ENCODE assay signal across 21 mouse cellular contexts in the genomic region with DNA sequence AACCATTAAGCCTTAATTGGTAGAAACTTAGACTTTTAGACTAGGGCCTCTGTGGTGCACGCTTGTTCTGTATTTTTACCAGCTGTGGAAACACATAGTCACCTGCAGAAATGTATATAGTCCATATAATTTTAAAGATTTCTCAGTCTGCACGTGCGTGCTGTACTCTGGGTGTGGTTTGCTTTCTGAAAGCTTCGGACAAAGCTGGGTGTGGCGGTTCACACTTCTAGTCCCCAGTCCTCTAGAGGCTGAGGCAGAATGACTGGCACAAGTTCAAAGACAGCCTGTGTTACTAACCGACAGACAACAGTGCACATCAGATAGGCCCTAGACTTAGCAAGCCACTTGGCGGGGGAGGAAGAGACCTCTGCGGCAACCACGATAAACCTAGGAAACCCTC. TPM values are rescaled to one million over a fixed set of nuclear protein-coding genes. Genes with fewer than 3 reads are reported as not detected.
DNase-seq lines count a peak whose midpoint lies in the region; ATAC-seq and TF ChIP-seq lines count a peak whose summit lies in the region.
"Had no signal": no experiment of that assay in that cellular context is flagged by ENCODE, and none has a peak within 500 bp of the region (broad histone marks: within the 10 kb centered on the region; RNA-seq: fewer than 3 reads in every experiment).

No protein-coding gene starts in this region.

- H3K9me3 ChIP-seq in heart, embryonic 10.5 days, result no peaks in the 10 kb centered on the region
- H3K9me3 ChIP-seq in MEL (replicated peaks; ENCODE audit: insufficient read depth, low read length), result no peaks in the 10 kb centered on the region
- no peaks in the 10 kb centered on the region for H3K9me3 ChIP-seq in intestine, embryonic 16.5 days (ENCODE audit: control insufficient read depth, low read length)
- no peaks in the 10 kb centered on the region for H3K9me3 ChIP-seq in forebrain, postnatal 0 days (ENCODE audit: low read length)
- H3K9me3 ChIP-seq: embryonic facial prominence, embryonic 15.5 days; G1E; hindbrain, embryonic 13.5 days; midbrain, embryonic 10.5 days; neural tube, embryonic 13.5 days had no signal

- 86% methylated on average over 9 of the region's 9 CpGs for WGBS in heart, embryonic 10.5 days
- 80% methylated on average over 9 of the region's 9 CpGs for WGBS in intestine, embryonic 16.5 days
- WGBS in forebrain, postnatal 0 days, result 91% methylated on average over 9 of the region's 9 CpGs

- no peak for TF ChIP-seq POLR2A in MEL (IDR thresholded peaks at IDR 0.05; ENCODE audit: control insufficient read depth in 1 of 2, insufficient read depth in 1 of 2, low read depth in 1 of 2, low read length in 2 of 2, poor library complexity in 1 of 2)

- H3K4me3 ChIP-seq in heart, embryonic 10.5 days, result no peak overlapping the region
- H3K4me3 ChIP-seq in layer of hippocampus, adult 2 months, result no peak overlapping the region
- H3K4me3 ChIP-seq in MEL (ENCODE audit: control insufficient read depth in 1 of 2, insufficient read depth in 1 of 2, low read depth in 2 of 2, low read length in 2 of 2), result peak overlapping the region in 1 of 2 experiments; percentile 9; a peak in 2 of 4 replicates
- H3K4me3 ChIP-seq in intestine, embryonic 16.5 days (ENCODE audit: low read length), result no peak overlapping the region
- H3K4me3 ChIP-seq in forebrain, postnatal 0 days (ENCODE audit: low read depth, low read length), result no peak overlapping the region
- H3K4me3 ChIP-seq: embryonic facial prominence, embryonic 15.5 days; hindbrain, embryonic 13.5 days; midbrain, embryonic 10.5 days; myocyte; neural tube, embryonic 13.5 days had no signal

- peak; percentile 69 to 79 for TF ChIP-seq EP300 in MEL (IDR thresholded peaks at IDR 0.05; ENCODE audit: low read depth in 1 of 2, low read length in 2 of 2)

- no peaks in the 10 kb centered on the region for H3K79me2 ChIP-seq in MEL (ENCODE audit: control insufficient read depth, insufficient read depth, low read length, poor library complexity)

- 0 out of 2 replicates have a peak overlapping the region, but pooled peaks have one; percentile 27 for H3K9ac ChIP-seq in MEL (ENCODE audit: control insufficient read depth, low read depth, low read length, poor library complexity, severe bottlenecking)
- no peak overlapping the region for H3K9ac ChIP-seq in intestine, embryonic 16.5 days (ENCODE audit: low read depth, low read length)
- H3K9ac ChIP-seq in forebrain, postnatal 0 days, result no peak overlapping the region
- H3K9ac ChIP-seq: embryonic facial prominence, embryonic 15.5 days; hindbrain, embryonic 13.5 days; neural tube, embryonic 13.5 days had no signal

- no peaks in the 10 kb centered on the region for H3K36me3 ChIP-seq in heart, embryonic 10.5 days
- peaks cover 0 to 3% of the 10 kb centered on the region in 2 experiments; a peak in 2 of 4 replicates for H3K36me3 ChIP-seq in MEL (ENCODE audit: control insufficient read depth in 1 of 2, insufficient read depth in 2 of 2, low read length in 2 of 2)
- H3K36me3 ChIP-seq in intestine, embryonic 16.5 days (ENCODE audit: control insufficient read depth, insufficient read depth, low read length), result no peaks in the 10 kb centered on the region
- H3K36me3 ChIP-seq in forebrain, postnatal 0 days (ENCODE audit: insufficient read depth), result no peaks in the 10 kb centered on the region
- H3K36me3 ChIP-seq: embryonic facial prominence, embryonic 15.5 days; G1E; hindbrain, embryonic 13.5 days; midbrain, embryonic 10.5 days; neural tube, embryonic 13.5 days had no signal

- H3K27me3 ChIP-seq in heart, embryonic 10.5 days (ENCODE audit: insufficient read depth, poor library complexity, severe bottlenecking), result no peaks in the 10 kb centered on the region
- no peaks in the 10 kb centered on the region for H3K27me3 ChIP-seq in MEL (ENCODE audit: control insufficient read depth in 1 of 2, insufficient read depth in 2 of 2, low read length in 2 of 2)
- no peaks in the 10 kb centered on the region for H3K27me3 ChIP-seq in intestine, embryonic 16.5 days (replicated peaks; ENCODE audit: control insufficient read depth, insufficient read depth, low read length)
- H3K27me3 ChIP-seq in forebrain, postnatal 0 days (ENCODE audit: insufficient read depth, low read length), result no peaks in the 10 kb centered on the region
- H3K27me3 ChIP-seq: embryonic facial prominence, embryonic 15.5 days; hindbrain, embryonic 13.5 days; neural tube, embryonic 13.5 days had no signal

- TF ChIP-seq CTCF in layer of hippocampus, adult 2 months (conservative IDR thresholded peaks at IDR 0.05), result no peak
- no peak for TF ChIP-seq CTCF in MEL (IDR thresholded peaks at IDR 0.05 in 2 of 3, conservative IDR thresholded peaks at IDR 0.05 in 1 of 3; ENCODE audit: control insufficient read depth in 1 of 3, insufficient read depth in 1 of 3, low read depth in 2 of 3, low read length in 3 of 3, poor library complexity in 1 of 3, severe bottlenecking in 1 of 3)
- TF ChIP-seq CTCF in forebrain, postnatal 0 days (IDR thresholded peaks at IDR 0.05; ENCODE audit: low read depth), result no peak

- peak; percentile 50 for ATAC-seq in intestine, embryonic 16.5 days
- no peak for ATAC-seq in forebrain, postnatal 0 days
- ATAC-seq: forebrain, embryonic 14.5 days; midbrain, embryonic 16.5 days had no signal

- no peak overlapping the region for H3K4me2 ChIP-seq in intestine, embryonic 16.5 days (ENCODE audit: low read depth, low read length)
- H3K4me2 ChIP-seq in forebrain, postnatal 0 days (ENCODE audit: low read depth), result no peak overlapping the region
- H3K4me2 ChIP-seq: embryonic facial prominence, embryonic 15.5 days; hindbrain, embryonic 13.5 days; neural tube, embryonic 13.5 days had no signal

- TF ChIP-seq RAD21 in MEL (IDR thresholded peaks at IDR 0.05; ENCODE audit: low read depth, low read length), result no peak

- intact Hi-C loops in heart, postnatal 25 days (cut with DNase I), result no loop called here
- intact Hi-C loops in gastrocnemius, postnatal 14 days (cut with DNase I; ENCODE audit: low total_unique reads), result no loop called here

- no peak overlapping the region for H3K27ac ChIP-seq in heart, embryonic 10.5 days
- H3K27ac ChIP-seq in layer of hippocampus, adult 2 months, result 0 out of 2 replicates have a peak overlapping the region, but pooled peaks have one; percentile 36
- H3K27ac ChIP-seq in MEL (ENCODE audit: control insufficient read depth, low read depth, low read length), result peak overlapping the region; percentile 57
- no peak overlapping the region for H3K27ac ChIP-seq in intestine, embryonic 16.5 days (ENCODE audit: low read length)
- no peak overlapping the region for H3K27ac ChIP-seq in forebrain, postnatal 0 days (ENCODE audit: low read depth, low read length)
- H3K27ac ChIP-seq: embryonic facial prominence, embryonic 15.5 days; hindbrain, embryonic 13.5 days; midbrain, embryonic 10.5 days; neural tube, embryonic 13.5 days had no signal

- H3K4me1 ChIP-seq in heart, embryonic 10.5 days, result no peaks in the 10 kb centered on the region
- peaks cover 3 to 7% of the 10 kb centered on the region in 2 experiments; a peak in 1 of 4 replicates for H3K4me1 ChIP-seq in MEL (ENCODE audit: control insufficient read depth in 1 of 2, insufficient read depth in 2 of 2, low read length in 2 of 2)
- no peaks in the 10 kb centered on the region for H3K4me1 ChIP-seq in intestine, embryonic 16.5 days (ENCODE audit: control insufficient read depth, insufficient read depth, low read length)
- H3K4me1 ChIP-seq in forebrain, postnatal 0 days (ENCODE audit: insufficient read depth), result no peaks in the 10 kb centered on the region
- H3K4me1 ChIP-seq: embryonic facial prominence, embryonic 15.5 days; hindbrain, embryonic 13.5 days; midbrain, embryonic 10.5 days; neural tube, embryonic 13.5 days had no signal

- peak; percentile 5 for DNase-seq in heart, postnatal 25 days (ENCODE audit: low spot score)
- DNase-seq in heart, embryonic 10.5 days (ENCODE audit: low spot score), result no peak
- no peak for DNase-seq in layer of hippocampus, adult 2 months (ENCODE audit: low spot score in 2 of 2)
- no peak for DNase-seq in layer of hippocampus, postnatal 10 days (ENCODE audit: low spot score in 2 of 2)
- peak; percentile 89 for DNase-seq in MEL (ENCODE audit: low read depth, low spot score)
- DNase-seq in forebrain, postnatal 0 days, result no peak
- no peak for DNase-seq in gastrocnemius, postnatal 14 days
- DNase-seq: adrenal gland, postnatal 10 days; cerebellum, adult 2 months; cerebellum, postnatal 36 days; gastrocnemius, postnatal 25 days; retina, postnatal 1 day had no signal

TF ChIP-seq in MEL, 35 proteins besides CTCF, POLR2A, EP300 and RAD21 (continues in another document):
- TF ChIP-seq MEF2A (IDR thresholded peaks at IDR 0.05; ENCODE audit: extremely low read depth, insufficient replicate concordance, low read depth, low read length, poor library complexity, severe bottlenecking), result no peak
- no peak for TF ChIP-seq HCFC1 (IDR thresholded peaks at IDR 0.05; ENCODE audit: low read depth, low read length)
- TF ChIP-seq KAT2A (conservative IDR thresholded peaks at IDR 0.05; ENCODE audit: low read depth, low read length), result no peak
- TF ChIP-seq MXI1 (IDR thresholded peaks at IDR 0.05; ENCODE audit: low read depth, low read length), result peak; percentile 42
- no peak for TF ChIP-seq POLR2AphosphoS5 (IDR thresholded peaks at IDR 0.05; ENCODE audit: borderline replicate concordance, low read depth, low read length)
- TF ChIP-seq BHLHE40 (IDR thresholded peaks at IDR 0.05; ENCODE audit: borderline replicate concordance, low read depth, low read length), result peak; percentile 93
- TF ChIP-seq TBP (IDR thresholded peaks at IDR 0.05; ENCODE audit: low read depth, low read length), result 0 out of 2 replicates have a peak, but pooled peaks have one; percentile 36
- no peak for TF ChIP-seq ZKSCAN1 (IDR thresholded peaks at IDR 0.05; ENCODE audit: low read depth, low read length)
- peak; percentile 87 for TF ChIP-seq MAX (IDR thresholded peaks at IDR 0.05; ENCODE audit: low read length)
- no peak for TF ChIP-seq E2F4 (IDR thresholded peaks at IDR 0.05; ENCODE audit: borderline replicate concordance, low read depth, low read length)
- TF ChIP-seq MYB (IDR thresholded peaks at IDR 0.05; ENCODE audit: low read depth, low read length), result peak; percentile 53; the same call in 1 of the 2 replicates

RNA-seq across cellular contexts. Expression of a gene that starts 56.2 kb away (rescaled TPM):
- 10 to 100 TPM; 52.7 to 55.2 TPM for total RNA-seq in heart, postnatal 25 days (2021)
- polyA plus RNA-seq in heart, embryonic 10.5 days (2016; fragmentation: Nextera tagmentation; extraction: Ambion mirVana), result 39.3 and 47.8 TPM in 2 replicates
- 100 to 1,000 TPM; 152 to 153 TPM for total RNA-seq in layer of hippocampus, adult 2 months (2021)
- total RNA-seq in layer of hippocampus, postnatal 10 days (2021), result 100 to 1,000 TPM; 219 to 238 TPM
- total RNA-seq in MEL (2012; rRNA removed), result 8.8 and 10.3 TPM in 2 replicates
- 10 to 100 TPM in 1 of 2 experiments, not detected in 1; 20.1 TPM for polyA plus RNA-seq in MEL (2012; ENCODE audit: insufficient read depth in 1 of 2, insufficient read length in 2 of 2, low read depth in 1 of 2, low replicate concordance in 2 of 2, missing spikeins in 1 of 2)
- polyA plus RNA-seq in intestine, embryonic 16.5 days (2015; fragmentation: Nextera tagmentation; extraction: Ambion mirVana), result 34.3 and 34.6 TPM in 2 replicates
- total RNA-seq in forebrain, postnatal 0 days (2014; rRNA removed), result 97.8 and 132 TPM in 2 replicates
- polyA plus RNA-seq in forebrain, postnatal 0 days (2015; fragmentation: Nextera tagmentation; extraction: Ambion mirVana), result 86.1 and 141 TPM in 2 replicates
- total RNA-seq in gastrocnemius, postnatal 14 days (2021), result 10 to 100 TPM; 47.2 to 49.3 TPM

Comparison
In these comparisons a context has a peak if more than half of its experiments do, and no peak if none do; other contexts are left out.
1. DNase-seq: peak in heart, postnatal 25 days (single experiment) and MEL (single experiment); none in heart, embryonic 10.5 days (single experiment), layer of hippocampus, adult 2 months (0 of 2), layer of hippocampus, postnatal 10 days (0 of 2), forebrain, postnatal 0 days (single experiment) and gastrocnemius, postnatal 14 days (single experiment).
2. H3K27ac ChIP-seq: peak in layer of hippocampus, adult 2 months (single experiment) and MEL (single experiment); none in heart, embryonic 10.5 days (single experiment), intestine, embryonic 16.5 days (single experiment) and forebrain, postnatal 0 days (single experiment).